Mouse (Mus musculus) erythroblast, adult 5-6 weeks (primary cell): ENCODE measurements around the gene Pcid2. TPM values are rescaled to one million over a fixed set of nuclear protein-coding genes. Genes with fewer than 3 reads are reported as not detected.

ENCODE experiments used
- total RNA-seq, 2 experiments: library from RNA; stranded (forward) in 1 of 2; stranded (reverse) in 1 of 2; fragments of 150-400 nt in 1 of 2; fragments of 200-764, 138-1000 nt in 1 of 2; gene quantifications; 2 replicates each; pipeline versions ENCODE4 v1.2.3 to v1.2.4; 2015 to 2017; ENCODE audit warnings: low replicate concordance in 2 of 2

The Pcid2 gene
- total RNA-seq, 2 experiments from 2014 or later = 7.5 to 7.8 TPM

Other genes starting within 250 kb of the Pcid2 start
- gene Mcf2l, start 231.7 kb downstream of the Pcid2 start, total RNA-seq (2015; ENCODE audit: low replicate concordance) = 1.7 and 3.1 TPM in 2 replicates
- gene Mcf2l, start 231.7 kb downstream of the Pcid2 start, total RNA-seq (2017; ENCODE audit: low replicate concordance) = 2.0 and 5.6 TPM in 2 replicates
- not detected in 2 replicates for gene F7, start 79.4 kb downstream of the Pcid2 start, total RNA-seq (2015; ENCODE audit: low replicate concordance)
- gene F7, start 79.4 kb downstream of the Pcid2 start, total RNA-seq (2017; ENCODE audit: low replicate concordance) = not detected in 2 replicates
- 0.77 and 17.6 TPM in 2 replicates for gene F10, start 68.2 kb downstream of the Pcid2 start, total RNA-seq (2015; ENCODE audit: low replicate concordance)
- 15.5 and 20.8 TPM in 2 replicates for gene F10, start 68.2 kb downstream of the Pcid2 start, total RNA-seq (2017; ENCODE audit: low replicate concordance)
- gene Proz, start 44.5 kb downstream of the Pcid2 start, total RNA-seq (2015; ENCODE audit: low replicate concordance) = not detected in 2 replicates
- not detected in 2 replicates for gene Proz, start 44.5 kb downstream of the Pcid2 start, total RNA-seq (2017; ENCODE audit: low replicate concordance)
- gene Cul4a, start 162 bp upstream of the Pcid2 start, total RNA-seq (2015; ENCODE audit: low replicate concordance) = 390 and 405 TPM in 2 replicates
- gene Cul4a, start 162 bp upstream of the Pcid2 start, total RNA-seq (2017; ENCODE audit: low replicate concordance) = 552 and 664 TPM in 2 replicates
- 101 and 131 TPM in 2 replicates for gene Lamp1, start 53.7 kb upstream of the Pcid2 start, total RNA-seq (2015; ENCODE audit: low replicate concordance)
- 103 and 130 TPM in 2 replicates for gene Lamp1, start 53.7 kb upstream of the Pcid2 start, total RNA-seq (2017; ENCODE audit: low replicate concordance)
- gene Grtp1, start 95.2 kb upstream of the Pcid2 start, total RNA-seq (2015; ENCODE audit: low replicate concordance) = 5.0 and 6.3 TPM in 2 replicates
- 1.6 and 4.3 TPM in 2 replicates for gene Grtp1, start 95.2 kb upstream of the Pcid2 start, total RNA-seq (2017; ENCODE audit: low replicate concordance)
- not detected in 2 replicates for gene Adprhl1, start 148.7 kb upstream of the Pcid2 start, total RNA-seq (2015; ENCODE audit: low replicate concordance)
- 0.43 TPM in 1 of 2 replicates, not detected in the other for gene Adprhl1, start 148.7 kb upstream of the Pcid2 start, total RNA-seq (2017; ENCODE audit: low replicate concordance)
- gene Dcun1d2, start 182.7 kb upstream of the Pcid2 start, total RNA-seq (2015; ENCODE audit: low replicate concordance) = 0.42 and 9.2 TPM in 2 replicates
- 4.2 and 5.4 TPM in 2 replicates for gene Dcun1d2, start 182.7 kb upstream of the Pcid2 start, total RNA-seq (2017; ENCODE audit: low replicate concordance)
- gene Tmco3, start 182.7 kb upstream of the Pcid2 start, total RNA-seq (2015; ENCODE audit: low replicate concordance) = 7.1 and 12.3 TPM in 2 replicates
- 6.1 and 9.4 TPM in 2 replicates for gene Tmco3, start 182.7 kb upstream of the Pcid2 start, total RNA-seq (2017; ENCODE audit: low replicate concordance)
- gene Tfdp1, start 233.3 kb upstream of the Pcid2 start, total RNA-seq (2015; ENCODE audit: low replicate concordance) = 90.5 and 105 TPM in 2 replicates
- gene Tfdp1, start 233.3 kb upstream of the Pcid2 start, total RNA-seq (2017; ENCODE audit: low replicate concordance) = 73.9 and 76.0 TPM in 2 replicates